Mouse (Mus musculus) lung, postnatal 10 days (tissue): ENCODE results near the gene Aff1.

Source experiments
- DNase-seq: peaks from one replicate; pipeline ENCODE4 v3.0.0; 2021

Aff1 gene

GRCm38 (mm10) chr5:103753511-103754329 is 61.5 kb downstream of the Aff1 start:
- peak; percentile 94 for DNase-seq

GRCm38 (mm10) chr5:103754330-103755134 is 62.4 kb downstream of the Aff1 start:
- DNase-seq = peak; percentile 64

- no peak for DNase-seq
Observed at GRCm38 (mm10) chr5:103755135-103755487, 62.9 kb downstream of the Aff1 start.

- peak; percentile 37 for DNase-seq
Observed at GRCm38 (mm10) chr5:103756231-103756714, 64.1 kb downstream of the Aff1 start.

GRCm38 (mm10) chr5:103758491-103758890 is 66.3 kb downstream of the Aff1 start:
- DNase-seq = no peak

GRCm38 (mm10) chr5:103759489-103760424 is 67.6 kb downstream of the Aff1 start:
- DNase-seq = no peak

- peak; percentile 69 for DNase-seq
Observed at GRCm38 (mm10) chr5:103760425-103761131, 68.4 kb downstream of the Aff1 start.

GRCm38 (mm10) chr5:103761754-103762153 is 69.6 kb downstream of the Aff1 start:
- no peak for DNase-seq

GRCm38 (mm10) chr5:103762850-103763254 is 70.7 kb downstream of the Aff1 start:
- DNase-seq = no peak

- no peak for DNase-seq
Observed at GRCm38 (mm10) chr5:103765356-103765755, 73.2 kb downstream of the Aff1 start.

- DNase-seq = no peak
Observed at GRCm38 (mm10) chr5:103765758-103766431, 73.7 kb downstream of the Aff1 start.

GRCm38 (mm10) chr5:103766432-103766815 is 74.2 kb downstream of the Aff1 start:
- no peak for DNase-seq

- DNase-seq = no peak
Observed at GRCm38 (mm10) chr5:103768961-103769360, 76.8 kb downstream of the Aff1 start.

- no peak for DNase-seq
Observed at GRCm38 (mm10) chr5:103769701-103770100, 77.5 kb downstream of the Aff1 start.

GRCm38 (mm10) chr5:103770447-103771222 is 78.5 kb downstream of the Aff1 start:
- DNase-seq = peak; percentile 45

- no peak for DNase-seq
Observed at GRCm38 (mm10) chr5:103771380-103771779, 79.2 kb downstream of the Aff1 start.

GRCm38 (mm10) chr5:103772252-103772651 is 80.1 kb downstream of the Aff1 start:
- no peak for DNase-seq

GRCm38 (mm10) chr5:103773100-103773552 is 81.0 kb downstream of the Aff1 start:
- DNase-seq = peak; percentile 67

GRCm38 (mm10) chr5:103774703-103775333 is 82.6 kb downstream of the Aff1 start:
- no peak for DNase-seq

- DNase-seq = no peak
Observed at GRCm38 (mm10) chr5:103775429-103775828, 83.3 kb downstream of the Aff1 start.
